Mouse (Mus musculus): ENCODE measurements around the gene Rnf4. TPM values are rescaled to one million over a fixed set of nuclear protein-coding genes. Genes with fewer than 3 reads are reported as not detected.

Gene Rnf4
- polyA plus RNA-seq (2012; rRNA removed) = 63.2 and 85.7 TPM in 2 replicates

GRCm38 (mm10) chr5:34336097-34336774 is at the start of gene Rnf4:
Rnf4 (plus strand) TSS chr5:34336289.

DNA sequence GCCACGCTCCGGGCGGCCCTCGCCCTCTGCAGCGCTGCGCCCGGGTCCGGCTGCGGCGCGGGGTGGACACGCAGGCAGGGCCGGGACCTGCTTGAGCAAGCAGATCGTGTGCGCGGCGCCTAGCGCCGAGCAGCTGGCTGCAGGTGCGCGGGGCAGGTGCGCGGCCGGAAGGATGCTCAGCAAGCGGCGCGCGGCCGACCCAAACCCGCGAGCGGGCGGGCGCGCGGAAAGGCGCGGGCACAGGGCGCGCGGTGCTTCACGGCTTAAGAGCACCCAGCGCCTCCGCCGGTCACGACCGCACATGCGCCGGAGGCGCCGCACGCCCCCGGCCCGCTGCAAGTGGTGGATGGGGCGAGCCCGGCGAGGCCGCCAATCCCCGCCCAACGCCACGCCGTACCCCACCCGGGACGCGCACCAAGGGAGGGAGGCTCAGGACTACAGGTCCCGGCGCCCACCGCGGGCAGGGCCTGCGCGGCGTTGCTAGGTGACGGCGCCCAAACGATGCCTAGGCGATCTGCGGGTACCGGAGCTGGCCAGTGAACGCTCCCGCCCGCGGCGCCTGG is 47.9 kb upstream of the Rnf4 start, which contains the start of the genes Zfyve28 and Cfap99:
Gene Zfyve28, minus strand, starts transcription at position 296 of the 563 bp plus-strand sequence.
Gene Cfap99, plus strand, starts transcription at position 447 of the 563 bp plus-strand sequence.

GRCm38 (mm10) chr5:34369341-34370021 is 33.4 kb downstream of the Rnf4 start, which contains the start of gene Fam193a:
Fam193a (plus strand) TSS chr5:34369933.

Other genes starting within 250 kb of the Rnf4 start
- 1.1 and 3.1 TPM in 2 replicates for gene Poln, start 166.8 kb upstream of the Rnf4 start, polyA plus RNA-seq (2012; rRNA removed)
- gene Haus3, start 166.8 kb upstream of the Rnf4 start, polyA plus RNA-seq (2012; rRNA removed) = 0.28 and 0.30 TPM in 2 replicates
- gene Mxd4, start 148.6 kb upstream of the Rnf4 start, polyA plus RNA-seq (2012; rRNA removed) = 342 and 461 TPM in 2 replicates
- 2.8 and 3.0 TPM in 2 replicates for gene Zfyve28, start 47.8 kb upstream of the Rnf4 start, polyA plus RNA-seq (2012; rRNA removed)
- gene Cfap99, start 47.7 kb upstream of the Rnf4 start, polyA plus RNA-seq (2012; rRNA removed) = 1.5 and 1.6 TPM in 2 replicates
- gene Fam193a, start 33.6 kb downstream of the Rnf4 start, polyA plus RNA-seq (2012; rRNA removed) = 38.3 and 59.7 TPM in 2 replicates
- 37.5 and 65.6 TPM in 2 replicates for gene Tnip2, start 177.7 kb downstream of the Rnf4 start, polyA plus RNA-seq (2012; rRNA removed)
- 17.6 and 20.9 TPM in 2 replicates for gene Sh3bp2, start 189.5 kb downstream of the Rnf4 start, polyA plus RNA-seq (2012; rRNA removed)
- gene Add1, start 237.4 kb downstream of the Rnf4 start, polyA plus RNA-seq (2012; rRNA removed) = 195 and 216 TPM in 2 replicates

Measured in ovary, adult 2 months (tissue).